Mouse (Mus musculus) ES-Bruce4 (cell line): ENCODE measurements around the gene Hoxb9.

Experiments used
- CTCF ChIP-seq: IDR thresholded peaks from one replicate; pipeline ENCODE4 v1.8.1; 2011; ENCODE audit warnings: low read depth, low read length
- POLR2A ChIP-seq: IDR thresholded peaks from one replicate; pipeline ENCODE4 v1.8.1; 2011; ENCODE audit warnings: low read length; ENCODE audit not compliant: insufficient read depth

- TF ChIP-seq CTCF, result no peak
- TF ChIP-seq POLR2A, result no peak
These were observed 43.5 kb downstream of the Hoxb9 start for GRCm38 (mm10) chr11:96314671-96315343.
